Mouse (Mus musculus): Measurements from ENCODE around the gene Il2rb. TPM values are rescaled to one million over a fixed set of nuclear protein-coding genes. Genes with fewer than 3 reads are reported as not detected.

Gene Il2rb
- not detected in 2 replicates for polyA plus RNA-seq (2016; fragmentation: Nextera tagmentation; extraction: Ambion mirVana)

DNA sequence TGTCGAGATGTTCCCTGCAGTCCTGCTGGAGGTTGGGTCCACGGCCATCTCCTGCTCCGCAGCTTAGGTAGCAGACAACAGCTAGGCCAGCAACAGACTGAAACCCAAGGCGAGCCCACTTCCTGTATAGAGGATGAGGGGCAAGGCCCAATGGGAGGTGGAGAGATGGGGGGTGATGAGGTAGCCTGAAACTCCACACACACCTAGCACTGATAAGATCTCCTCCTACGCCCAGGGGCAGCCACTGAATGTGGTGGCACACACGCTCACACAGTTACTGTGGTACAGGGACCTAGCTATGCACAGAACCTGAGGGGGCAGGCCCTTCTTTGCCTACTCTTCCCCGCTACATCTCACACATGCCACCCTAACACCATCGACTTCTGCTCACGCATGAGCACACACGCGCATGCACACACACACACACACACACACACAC, at the start of gene Il2rb:
Gene Il2rb (minus strand): TSS at position 304 of the 439 bp plus-strand sequence.
- H3K36me3 ChIP-seq (replicated peaks): no peaks in the 10 kb centered on the region
- 90% methylated on average over 11 of the region's 11 CpGs for WGBS
- no peak for DNase-seq (ENCODE audit: extremely low spot score, low spot score)
- H3K9me3 ChIP-seq: no peaks in the 10 kb centered on the region
- H3K4me3 ChIP-seq: no peak within 1 kb of the TSS
- H3K4me1 ChIP-seq: 0 out of 2 replicates have a peak, but pooled peaks cover 2% of the 10 kb centered on the region
- H3K27me3 ChIP-seq (ENCODE audit: poor library complexity, severe bottlenecking): no peaks in the 10 kb centered on the region
- no peak within 1 kb of the TSS for H3K27ac ChIP-seq

GRCm38 (mm10) chr15:78544561-78545001, 49.5 kb upstream of the Il2rb start, which contains the start of gene Sstr3:
Sstr3 (minus strand) TSS chr15:78544685.
- 0 out of 2 replicates have a peak within 1 kb of the TSS, but pooled peaks have one; percentile 1 for H3K27ac ChIP-seq
- no peaks in the 10 kb centered on the region for H3K36me3 ChIP-seq (replicated peaks)
- 10% methylated on average over 14 of the region's 14 CpGs for WGBS
- H3K4me1 ChIP-seq: peaks cover 30% of the 10 kb centered on the region
- DNase-seq (ENCODE audit: extremely low spot score, low spot score): no peak
- H3K4me3 ChIP-seq: no peak within 1 kb of the TSS; the same call in 1 of the 2 replicates
- peaks cover 54% of the 10 kb centered on the region for H3K27me3 ChIP-seq (ENCODE audit: poor library complexity, severe bottlenecking)
- no peaks in the 10 kb centered on the region for H3K9me3 ChIP-seq

- 85% methylated on average over 15 of the region's 15 CpGs for WGBS
- Histone ChIP-seq H3K27me3 (ENCODE audit: poor library complexity, severe bottlenecking) (peaks cover 60% of the 10 kb centered on the region), H3K4me3 (no peak overlapping the region), H3K36me3 (replicated peaks) (no peaks in the 10 kb centered on the region), H3K27ac (no peak overlapping the region), H3K4me1 (peaks cover 27% of the 10 kb centered on the region), H3K9me3 (no peaks in the 10 kb centered on the region)
- DNase-seq (ENCODE audit: extremely low spot score, low spot score): no peak
These were observed 49.0 kb upstream of the Il2rb start for GRCm38 (mm10) chr15:78544041-78544440.

- H3K27me3 ChIP-seq (ENCODE audit: poor library complexity, severe bottlenecking): peaks cover 70% of the 10 kb centered on the region
These were observed 47.8 kb upstream of the Il2rb start for GRCm38 (mm10) chr15:78542767-78543303.

GRCm38 (mm10) chr15:78542098-78542766, 47.2 kb upstream of the Il2rb start:
- no peak for DNase-seq (ENCODE audit: extremely low spot score, low spot score)
- no peaks in the 10 kb centered on the region for H3K36me3 ChIP-seq (replicated peaks)
- peaks cover 12% of the 10 kb centered on the region for H3K4me1 ChIP-seq
- 79% methylated on average over 3 of the region's 3 CpGs for WGBS
- H3K4me3 ChIP-seq: no peak overlapping the region
- peaks cover 70% of the 10 kb centered on the region for H3K27me3 ChIP-seq (ENCODE audit: poor library complexity, severe bottlenecking)
- no peaks in the 10 kb centered on the region for H3K9me3 ChIP-seq
- H3K27ac ChIP-seq: no peak overlapping the region

More at GRCm38 (mm10) chr15:78542767-78543303, 47.8 kb upstream of the Il2rb start:
- H3K36me3 ChIP-seq (replicated peaks): no peaks in the 10 kb centered on the region
- H3K27ac ChIP-seq: no peak overlapping the region
- no peak for DNase-seq (ENCODE audit: extremely low spot score, low spot score)
- 76% methylated on average over 7 of the region's 7 CpGs for WGBS
- no peak overlapping the region for H3K4me3 ChIP-seq
- H3K9me3 ChIP-seq: no peaks in the 10 kb centered on the region
- H3K4me1 ChIP-seq: peaks cover 16% of the 10 kb centered on the region

- H3K36me3 ChIP-seq (replicated peaks): no peaks in the 10 kb centered on the region
- WGBS: 75% methylated on average over 3 of the region's 3 CpGs
- no peak overlapping the region for H3K27ac ChIP-seq
- H3K9me3 ChIP-seq: no peaks in the 10 kb centered on the region
- H3K4me3 ChIP-seq: no peak overlapping the region
- H3K4me1 ChIP-seq: peaks cover 12% of the 10 kb centered on the region
- H3K27me3 ChIP-seq (ENCODE audit: poor library complexity, severe bottlenecking): peaks cover 70% of the 10 kb centered on the region
- DNase-seq (ENCODE audit: extremely low spot score, low spot score): no peak
These were observed 46.5 kb upstream of the Il2rb start for GRCm38 (mm10) chr15:78541606-78542005.

GRCm38 (mm10) chr15:78541036-78541435, 46.0 kb upstream of the Il2rb start:
- H3K27me3 ChIP-seq (ENCODE audit: poor library complexity, severe bottlenecking): peaks cover 68% of the 10 kb centered on the region

DNA sequence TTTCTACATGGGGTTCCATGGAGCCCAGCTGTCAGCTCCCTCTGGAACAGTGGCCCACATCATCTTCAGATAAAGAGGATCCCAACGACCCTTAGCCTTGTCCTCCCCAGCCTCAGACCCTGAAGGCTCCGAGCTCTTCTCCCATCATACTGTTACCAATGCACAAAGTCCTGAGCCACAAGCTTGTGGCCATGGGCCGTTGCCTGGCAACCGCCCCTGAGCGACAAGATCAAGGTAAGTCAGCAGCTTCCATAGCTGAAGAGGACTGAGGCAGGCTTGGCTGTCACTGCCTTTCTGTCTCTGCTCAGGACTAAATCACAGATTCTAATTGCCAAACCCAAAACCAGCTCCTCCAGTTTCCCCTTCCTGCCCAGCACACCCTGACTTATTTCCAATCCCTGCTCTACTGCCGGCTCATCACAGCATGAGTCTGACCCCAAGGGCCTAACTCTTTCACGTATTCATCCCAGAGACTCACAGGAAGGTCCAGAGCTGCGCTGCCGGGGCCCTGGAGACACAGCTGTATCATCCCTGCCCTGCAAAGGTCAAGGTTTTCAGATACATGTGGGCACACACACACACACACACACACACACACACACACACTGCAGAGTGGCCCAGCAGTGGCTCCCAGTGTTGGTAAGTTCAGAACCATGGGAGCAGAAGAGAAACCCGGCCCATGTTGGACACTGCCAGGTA, 40.8 kb upstream of the Il2rb start:
- Histone ChIP-seq H3K27me3 (ENCODE audit: poor library complexity, severe bottlenecking) (peaks cover 39% of the 10 kb centered on the region), H3K4me3 (no peak overlapping the region), H3K4me1 (peaks cover 28% of the 10 kb centered on the region), H3K9me3 (no peaks in the 10 kb centered on the region), H3K36me3 (replicated peaks) (no peaks in the 10 kb centered on the region), H3K27ac (no peak overlapping the region)
- no peak for DNase-seq (ENCODE audit: extremely low spot score, low spot score)
- WGBS: 48% methylated on average over 10 of the region's 10 CpGs

More at GRCm38 (mm10) chr15:78541036-78541435, 46.0 kb upstream of the Il2rb start:
- no peaks in the 10 kb centered on the region for H3K9me3 ChIP-seq
- H3K4me1 ChIP-seq: peaks cover 18% of the 10 kb centered on the region
- H3K4me3 ChIP-seq: no peak overlapping the region
- no peak for DNase-seq (ENCODE audit: extremely low spot score, low spot score)
- WGBS: 93% methylated on average over 3 of the region's 3 CpGs
- no peak overlapping the region for H3K27ac ChIP-seq
- H3K36me3 ChIP-seq (replicated peaks): no peaks in the 10 kb centered on the region

GRCm38 (mm10) chr15:78533346-78533835, 38.3 kb upstream of the Il2rb start:
- WGBS: 85% methylated on average over 10 of the region's 10 CpGs
- H3K4me1 ChIP-seq: peaks cover 52% of the 10 kb centered on the region
- no peaks in the 10 kb centered on the region for H3K9me3 ChIP-seq
- H3K27ac ChIP-seq: no peak overlapping the region
- no peak overlapping the region for H3K4me3 ChIP-seq
- H3K36me3 ChIP-seq (replicated peaks): no peaks in the 10 kb centered on the region
- H3K27me3 ChIP-seq (ENCODE audit: poor library complexity, severe bottlenecking): peaks cover 26% of the 10 kb centered on the region
- DNase-seq (ENCODE audit: extremely low spot score, low spot score): no peak

DNA sequence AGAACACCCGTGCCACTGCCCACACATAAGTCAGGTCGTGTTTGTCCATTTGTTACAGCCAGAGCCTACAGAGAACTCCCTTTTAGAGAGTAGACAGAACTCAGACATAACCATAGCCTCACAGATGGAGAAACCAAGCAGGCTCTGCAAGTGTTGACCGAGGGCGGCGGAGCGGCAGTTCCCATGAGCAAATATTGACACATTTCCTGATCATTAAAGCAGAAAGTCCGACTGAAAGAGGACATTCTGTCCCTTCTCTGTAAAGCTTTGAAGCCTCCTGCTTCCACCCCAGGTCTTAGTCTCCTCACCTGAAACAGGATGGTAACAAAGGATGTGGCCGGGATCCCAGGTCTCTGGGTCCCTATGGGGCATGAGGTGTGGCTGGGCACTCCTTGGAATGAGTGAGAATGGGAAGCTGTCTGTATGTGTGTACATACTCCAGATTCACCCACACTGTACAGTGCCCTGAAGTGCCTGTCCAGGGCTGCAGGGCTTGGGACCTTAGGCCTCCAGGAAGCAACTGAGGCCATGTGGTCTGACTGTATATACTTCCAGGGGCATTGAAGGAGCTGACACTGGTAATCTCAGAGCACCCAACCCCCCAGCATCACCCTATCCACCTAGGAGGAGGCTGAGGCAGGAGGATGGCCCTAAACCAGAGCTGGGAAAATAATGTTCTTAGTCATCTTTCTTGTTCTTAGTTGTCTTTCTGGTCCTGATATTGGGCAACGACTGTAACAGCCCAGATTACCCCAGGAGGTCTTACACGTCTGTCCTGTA, 37.7 kb upstream of the Il2rb start:
- no peak overlapping the region for H3K4me3 ChIP-seq
- H3K36me3 ChIP-seq (replicated peaks): no peaks in the 10 kb centered on the region
- H3K27me3 ChIP-seq (ENCODE audit: poor library complexity, severe bottlenecking): peaks cover 22% of the 10 kb centered on the region
- H3K9me3 ChIP-seq: no peaks in the 10 kb centered on the region
- peaks cover 53% of the 10 kb centered on the region for H3K4me1 ChIP-seq
- 0 out of 2 replicates have a peak overlapping the region, but pooled peaks have one; percentile 20 for H3K27ac ChIP-seq
- DNase-seq (ENCODE audit: extremely low spot score, low spot score): no peak
- WGBS: 78% methylated on average over 10 of the region's 10 CpGs

- Histone ChIP-seq H3K36me3 (replicated peaks) (no peaks in the 10 kb centered on the region), H3K27ac (peak overlapping the region; percentile 85), H3K4me3 (peak overlapping the region; percentile 53), H3K4me1 (peaks cover 53% of the 10 kb centered on the region), H3K9me3 (no peaks in the 10 kb centered on the region), H3K27me3 (ENCODE audit: poor library complexity, severe bottlenecking) (peaks cover 22% of the 10 kb centered on the region)
- DNase-seq (ENCODE audit: extremely low spot score, low spot score): peak; percentile 94
- under 1% methylated on average over 25 of the region's 25 CpGs for WGBS
These were observed 36.9 kb upstream of the Il2rb start for GRCm38 (mm10) chr15:78531901-78532469.

- Histone ChIP-seq H3K27me3 (ENCODE audit: poor library complexity, severe bottlenecking) (peaks cover 22% of the 10 kb centered on the region), H3K4me3 (peak overlapping the region; percentile 53), H3K4me1 (peaks cover 51% of the 10 kb centered on the region), H3K27ac (peak overlapping the region; percentile 85), H3K9me3 (no peaks in the 10 kb centered on the region), H3K36me3 (replicated peaks) (no peaks in the 10 kb centered on the region)
- no peak for DNase-seq (ENCODE audit: extremely low spot score, low spot score)
- 69% methylated on average over 4 of the region's 4 CpGs for WGBS
These were observed 36.3 kb upstream of the Il2rb start for GRCm38 (mm10) chr15:78531451-78531720.
